Mouse (Mus musculus) midbrain, embryonic 10.5 days (tissue): ENCODE measurements around the gene Il6st. TPM values are rescaled to one million over a fixed set of nuclear protein-coding genes. Genes with fewer than 3 reads are reported as not detected.

Source experiments
- DNase-seq: peaks from one replicate; pipeline ENCODE4 v3.0.0-alpha.2; 2017; ENCODE audit warnings: low spot score
- H3K27ac ChIP-seq: fragments of 300-500 bp; sonication (generic); replicated peaks from 2 replicates; pipeline ENCODE4 v1.5.1; 2016; ENCODE audit warnings: mild to moderate bottlenecking
- H3K27me3 ChIP-seq: fragments of 300-500 bp; sonication (generic); 2 replicates; pipeline ENCODE4 v1.6.1; 2016; ENCODE audit warnings: low read depth, mild to moderate bottlenecking; ENCODE audit not compliant: poor library complexity, severe bottlenecking
- H3K36me3 ChIP-seq: fragments of 300-500 bp; sonication (generic); 2 replicates; pipeline ENCODE4 v1.6.1; 2016; ENCODE audit warnings: mild to moderate bottlenecking, moderate library complexity
- H3K4me1 ChIP-seq: fragments of 300-500 bp; sonication (generic); 2 replicates; pipeline ENCODE4 v1.6.1; 2016
- H3K4me3 ChIP-seq: fragments of 300-500 bp; sonication (generic); 2 replicates; pipeline ENCODE4 v1.5.1; 2016; ENCODE audit warnings: mild to moderate bottlenecking, moderate library complexity
- H3K9me3 ChIP-seq: fragments of 300-500 bp; sonication (generic); replicated peaks from 2 replicates; pipeline ENCODE4 v1.6.1; 2016; ENCODE audit warnings: mild to moderate bottlenecking
- WGBS: fragments of 180-500 bp; shearing (Covaris S2); methylation state at CpG from one replicate; pipeline ENCODE4 v1.1.7; 2016; 5-methylcytosine and 5-hydroxymethylcytosine counted together
- polyA plus RNA-seq: library from polyadenylated mRNA; unstranded; fragments of >200 nt; fragmentation: Nextera tagmentation; extraction: Ambion mirVana; gene quantifications from 2 replicates; pipeline ENCODE4 v1.2.1, GENCODE M21; 2016

The Il6st gene
- polyA plus RNA-seq, 1 experiment from 2014 or later = 21.6 TPM

DNA sequence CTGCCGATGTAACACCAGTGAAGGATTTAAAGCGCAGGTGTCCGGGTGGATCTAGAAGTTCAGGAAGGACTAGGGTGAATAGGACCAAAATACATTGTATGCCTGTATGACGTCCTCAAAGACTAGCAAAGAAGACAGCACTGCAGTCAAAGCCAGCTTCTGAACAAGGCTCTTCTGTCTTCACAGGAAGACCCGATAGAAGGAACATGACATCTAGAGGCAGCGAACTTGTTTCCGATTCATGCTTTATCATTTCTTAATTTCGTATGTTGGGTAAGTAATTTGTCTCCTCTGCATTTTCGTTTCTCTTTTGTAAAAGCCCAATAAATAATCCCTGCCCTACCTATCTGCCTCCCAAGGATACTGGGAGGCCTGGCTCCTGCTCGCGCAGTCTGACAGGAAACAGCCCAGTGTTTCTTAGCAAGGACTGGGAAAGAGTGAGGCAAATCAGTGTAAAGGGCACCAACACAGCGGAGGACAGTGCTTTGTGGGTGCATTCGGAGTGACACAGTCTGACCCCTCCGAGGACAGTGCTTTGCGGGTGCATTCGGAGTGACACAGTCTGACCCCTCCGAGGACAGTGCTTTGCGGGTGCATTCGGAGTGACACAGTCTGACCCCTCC lies 8.6 kb downstream of the Il6st start:
- 93% methylated on average over 19 of the region's 19 CpGs for WGBS
- Histone ChIP-seq H3K9me3 (no peaks in the 10 kb centered on the region), H3K27ac (no peak overlapping the region), H3K27me3 (no peaks in the 10 kb centered on the region), H3K4me1 (no peaks in the 10 kb centered on the region), H3K36me3 (peaks cover 20% of the 10 kb centered on the region), H3K4me3 (no peak overlapping the region)
- DNase-seq = no peak

DNA sequence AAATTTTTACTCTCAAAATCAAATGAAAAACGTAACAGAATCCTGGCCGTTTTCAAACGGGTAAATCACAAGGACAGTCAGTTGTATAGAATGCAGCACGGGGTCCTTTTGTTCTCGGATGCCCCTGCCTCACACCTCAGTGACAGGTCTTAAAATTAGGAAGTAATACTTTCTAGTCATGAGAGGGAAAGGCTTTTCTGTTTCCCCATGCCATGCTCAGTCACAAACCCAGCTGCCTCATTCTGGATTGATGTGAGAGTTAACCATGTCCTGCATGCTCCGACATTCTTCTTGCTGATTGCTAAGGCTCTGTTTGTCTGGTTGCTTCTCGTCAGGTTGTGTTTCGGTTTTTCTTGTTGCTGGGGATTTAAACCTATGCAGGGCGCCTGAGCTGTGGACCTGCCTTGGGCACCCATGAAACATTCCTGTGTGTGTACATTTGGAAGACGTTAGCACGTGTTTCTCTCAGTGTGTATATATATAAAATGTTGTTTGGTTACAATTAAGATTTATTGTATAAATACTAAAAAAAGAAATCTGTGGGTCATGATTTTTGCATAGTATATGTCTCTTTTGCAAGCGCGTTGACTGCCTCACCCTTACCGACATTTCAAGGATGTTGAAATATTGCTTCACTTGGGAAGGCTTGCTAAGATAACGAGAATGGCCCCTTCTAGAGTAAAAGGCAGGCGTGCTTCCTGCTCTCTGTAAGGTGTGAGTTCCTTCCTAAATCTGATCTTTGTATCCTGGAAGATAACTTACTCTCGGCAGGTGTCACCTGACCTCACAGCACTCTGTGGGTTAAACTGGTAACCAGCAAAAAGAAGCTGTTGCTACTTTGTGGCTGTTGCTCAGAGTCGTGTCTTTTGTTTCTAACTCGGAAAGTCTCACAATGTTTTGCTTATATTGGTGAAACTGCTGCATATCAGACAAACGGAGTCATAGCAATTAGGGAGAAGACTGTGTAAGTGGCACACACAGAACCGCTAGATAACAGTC lies 10.2 kb downstream of the Il6st start:
- peaks cover 22% of the 10 kb centered on the region for H3K36me3 ChIP-seq
- WGBS = 87% methylated on average over 21 of the region's 21 CpGs
- no peaks in the 10 kb centered on the region for H3K4me1 ChIP-seq
- no peak for DNase-seq
- H3K27ac ChIP-seq = no peak overlapping the region
- H3K4me3 ChIP-seq = no peak overlapping the region
- H3K27me3 ChIP-seq = no peaks in the 10 kb centered on the region
- no peaks in the 10 kb centered on the region for H3K9me3 ChIP-seq

DNA sequence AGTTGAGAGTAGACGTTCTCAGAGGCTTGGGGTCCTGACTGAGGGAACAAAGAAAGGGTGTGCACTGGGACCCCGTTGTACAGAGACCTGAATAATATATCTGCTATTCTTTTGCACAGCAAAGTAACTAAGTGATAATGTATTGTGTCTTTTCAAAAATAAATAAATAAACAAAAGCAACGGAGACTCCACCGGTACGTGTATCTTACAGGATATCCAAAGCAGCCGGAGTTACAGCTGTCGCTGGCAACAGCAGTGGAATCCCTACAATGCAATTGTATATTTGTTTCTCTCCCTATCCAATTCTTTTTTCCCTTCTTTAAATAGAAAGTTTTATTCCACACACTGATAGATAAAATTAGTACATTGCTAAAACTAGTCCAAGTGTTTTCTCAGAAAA lies 15.2 kb downstream of the Il6st start:
- Histone ChIP-seq H3K36me3 (peaks cover 60% of the 10 kb centered on the region), H3K27ac (no peak overlapping the region), H3K4me1 (no peaks in the 10 kb centered on the region), H3K9me3 (no peaks in the 10 kb centered on the region), H3K4me3 (no peak overlapping the region), H3K27me3 (no peaks in the 10 kb centered on the region)
- 88% methylated on average over 7 of the region's 7 CpGs for WGBS
- no peak for DNase-seq

DNA sequence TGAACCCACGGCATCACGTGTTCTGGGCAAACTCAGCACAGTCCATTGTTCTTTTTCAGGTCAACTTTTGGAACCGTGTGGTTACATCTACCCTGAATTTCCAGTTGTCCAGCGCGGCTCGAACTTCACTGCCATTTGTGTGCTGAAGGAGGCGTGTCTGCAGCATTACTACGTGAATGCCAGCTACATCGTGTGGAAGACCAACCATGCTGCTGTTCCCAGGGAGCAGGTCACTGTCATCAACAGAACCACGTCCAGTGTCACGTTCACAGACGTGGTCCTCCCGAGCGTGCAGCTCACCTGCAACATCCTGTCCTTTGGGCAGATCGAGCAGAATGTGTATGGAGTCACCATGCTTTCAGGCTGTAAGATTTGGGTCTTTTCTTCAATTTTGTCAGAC lies 16.1 kb downstream of the Il6st start:
- peaks cover 69% of the 10 kb centered on the region for H3K36me3 ChIP-seq
- H3K27me3 ChIP-seq = no peaks in the 10 kb centered on the region
- no peak for DNase-seq
- no peak overlapping the region for H3K4me3 ChIP-seq
- H3K9me3 ChIP-seq = no peaks in the 10 kb centered on the region
- no peak overlapping the region for H3K27ac ChIP-seq
- no peaks in the 10 kb centered on the region for H3K4me1 ChIP-seq
- 92% methylated on average over 15 of the region's 15 CpGs for WGBS

DNA sequence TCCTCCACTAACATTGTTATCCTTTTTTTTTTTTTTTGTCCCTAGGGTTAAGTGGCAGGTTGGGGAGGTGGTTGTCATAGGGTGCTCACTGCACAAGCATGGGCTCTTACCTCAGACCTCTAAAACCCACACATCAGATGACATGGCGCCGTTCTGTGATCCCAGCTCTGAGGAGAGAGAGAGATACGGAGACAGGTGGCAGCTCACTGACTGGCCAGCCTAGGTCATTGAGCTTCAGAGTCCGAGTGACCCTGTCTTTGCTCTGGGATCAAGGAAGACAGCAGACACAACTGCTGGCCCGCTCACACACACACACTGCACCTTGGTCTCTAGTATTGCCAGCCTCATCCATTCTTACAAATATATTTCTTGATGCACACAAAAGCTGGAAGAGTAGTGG lies 18.7 kb downstream of the Il6st start:
- WGBS = 89% methylated on average over 5 of the region's 5 CpGs
- no peak for DNase-seq
- Histone ChIP-seq H3K4me3 (no peak overlapping the region), H3K36me3 (peaks cover 75% of the 10 kb centered on the region), H3K27ac (no peak overlapping the region), H3K27me3 (no peaks in the 10 kb centered on the region), H3K4me1 (no peaks in the 10 kb centered on the region), H3K9me3 (no peaks in the 10 kb centered on the region)

DNA sequence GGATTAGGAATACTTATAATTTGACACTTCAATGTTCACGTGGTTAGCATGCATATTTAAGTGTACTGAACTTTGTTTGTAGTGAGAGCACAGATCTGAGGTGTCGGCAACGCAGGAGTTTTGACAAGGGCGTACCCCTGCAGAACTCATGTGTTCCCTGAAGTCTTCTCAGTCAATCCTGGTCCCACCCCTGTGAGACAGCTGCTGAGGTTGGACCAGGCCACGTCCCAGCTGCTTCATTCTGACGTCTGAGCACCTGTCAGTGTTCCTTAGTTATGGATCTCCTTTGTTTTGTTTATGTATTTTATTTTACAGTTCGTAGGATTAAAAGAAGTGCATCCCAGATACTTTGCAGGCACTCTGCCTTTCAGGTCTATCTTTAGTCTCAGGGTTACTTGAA lies 19.1 kb downstream of the Il6st start:
- DNase-seq = no peak
- Histone ChIP-seq H3K9me3 (no peaks in the 10 kb centered on the region), H3K4me1 (no peaks in the 10 kb centered on the region), H3K4me3 (no peak overlapping the region), H3K27ac (no peak overlapping the region), H3K36me3 (peaks cover 74% of the 10 kb centered on the region), H3K27me3 (no peaks in the 10 kb centered on the region)
- WGBS = 90% methylated on average over 7 of the region's 7 CpGs

DNA sequence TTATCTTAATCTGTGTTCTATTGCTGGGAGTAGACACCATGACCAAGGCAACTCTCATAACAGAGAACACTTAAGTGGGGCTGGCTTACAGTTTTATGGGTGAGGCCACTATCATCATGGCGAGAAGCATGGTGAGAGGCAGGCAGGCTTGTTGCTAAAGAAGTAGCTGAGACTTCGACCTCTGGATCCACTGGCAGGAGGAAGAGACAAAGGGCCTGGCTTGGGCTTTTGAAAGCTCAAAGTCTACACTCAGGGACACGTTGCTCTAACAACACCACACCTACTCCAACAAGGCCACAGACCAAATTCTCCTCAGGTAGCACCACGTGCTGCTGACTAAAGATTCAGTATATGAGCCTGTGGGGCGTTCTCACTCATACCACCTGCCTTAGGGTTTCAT lies 22.4 kb downstream of the Il6st start:
- H3K4me3 ChIP-seq = no peak overlapping the region
- peaks cover 84% of the 10 kb centered on the region for H3K36me3 ChIP-seq
- no peak overlapping the region for H3K27ac ChIP-seq
- no peaks in the 10 kb centered on the region for H3K27me3 ChIP-seq
- no peaks in the 10 kb centered on the region for H3K4me1 ChIP-seq
- no peaks in the 10 kb centered on the region for H3K9me3 ChIP-seq
- 96% methylated on average over 5 of the region's 5 CpGs for WGBS
- no peak for DNase-seq

DNA sequence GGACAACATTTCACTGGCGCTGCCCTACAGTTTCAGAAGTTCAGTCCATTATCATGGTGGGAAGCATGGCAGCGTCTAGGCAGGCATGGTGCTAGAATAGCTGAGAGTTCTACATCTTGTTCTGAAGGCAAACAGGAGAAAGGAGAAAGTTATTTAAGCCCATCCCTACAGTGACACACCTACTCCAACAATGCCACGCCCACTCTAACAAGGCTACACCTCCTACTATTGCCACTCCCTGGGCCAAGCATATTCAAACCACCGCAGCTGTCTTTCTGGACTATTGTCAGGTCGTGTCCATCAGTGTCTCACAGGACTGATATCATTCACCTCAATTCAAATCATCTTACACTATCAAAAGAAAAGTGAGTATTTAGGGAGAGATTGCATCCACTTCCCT lies 22.8 kb downstream of the Il6st start:
- H3K4me3 ChIP-seq = no peak overlapping the region
- H3K27ac ChIP-seq = no peak overlapping the region
- H3K9me3 ChIP-seq = no peaks in the 10 kb centered on the region
- no peaks in the 10 kb centered on the region for H3K27me3 ChIP-seq
- no peak for DNase-seq
- 99% methylated on average over 5 of the region's 5 CpGs for WGBS
- H3K36me3 ChIP-seq = peaks cover 84% of the 10 kb centered on the region
- H3K4me1 ChIP-seq = no peaks in the 10 kb centered on the region

DNA sequence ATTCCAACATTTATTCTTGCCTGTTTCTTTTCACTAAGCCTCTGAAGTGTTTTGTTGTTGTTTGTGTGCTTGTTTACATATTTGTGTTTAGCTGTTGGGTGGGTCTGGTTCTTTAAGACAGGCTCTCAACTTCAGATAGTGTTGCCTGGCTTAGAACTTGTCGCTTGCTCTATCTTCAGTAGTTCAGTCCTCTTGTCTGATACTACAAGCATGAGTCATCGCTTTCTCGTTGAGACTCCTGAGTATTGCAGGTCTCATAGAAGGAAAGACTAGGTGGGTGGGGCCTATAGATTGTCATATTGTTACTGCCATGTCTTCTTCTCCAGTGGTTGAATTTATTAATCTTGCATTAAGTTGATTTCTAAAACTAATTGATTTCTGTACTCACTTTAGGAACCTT lies 26.2 kb downstream of the Il6st start:
- Histone ChIP-seq H3K27ac (no peak overlapping the region), H3K27me3 (no peaks in the 10 kb centered on the region), H3K9me3 (no peaks in the 10 kb centered on the region), H3K4me3 (no peak overlapping the region), H3K36me3 (peaks cover 72% of the 10 kb centered on the region), H3K4me1 (no peaks in the 10 kb centered on the region)
- DNase-seq = no peak
- WGBS = 97% methylated on average over 3 of the region's 3 CpGs

DNA sequence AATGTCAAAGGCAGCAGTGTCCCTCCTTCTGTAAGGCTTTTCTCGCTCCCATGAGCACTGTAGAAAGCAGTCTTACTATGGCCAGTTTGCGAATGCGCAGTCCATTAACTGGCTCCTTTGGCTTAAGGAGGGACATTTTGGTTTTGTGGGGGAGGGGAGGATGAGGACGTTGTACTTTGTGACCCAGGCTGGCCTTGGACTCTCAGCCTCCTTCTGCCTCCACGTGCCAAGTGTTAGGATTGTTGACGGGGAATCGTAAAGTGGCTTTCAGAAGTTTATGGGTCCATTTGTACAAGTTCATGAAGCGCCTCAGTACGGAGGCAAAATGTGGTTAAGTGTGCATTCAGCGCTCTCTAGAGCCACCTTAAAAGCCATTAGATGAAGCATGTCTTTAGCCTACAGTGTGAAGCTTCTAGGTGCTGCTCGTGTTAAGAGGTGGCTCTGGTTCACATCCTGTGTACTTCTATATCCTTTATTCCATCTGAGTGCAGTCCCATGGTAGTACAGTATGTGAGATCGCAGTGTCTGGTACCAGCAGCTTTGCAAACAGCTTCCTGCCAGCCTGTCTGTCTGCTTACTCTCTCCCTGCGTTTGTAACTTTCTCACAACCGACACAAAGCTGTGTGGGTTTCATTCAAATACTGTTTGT lies 27.9 kb downstream of the Il6st start:
- Histone ChIP-seq H3K4me1 (no peaks in the 10 kb centered on the region), H3K27ac (no peak overlapping the region; the same call in 1 of the 2 replicates), H3K27me3 (no peaks in the 10 kb centered on the region), H3K9me3 (no peaks in the 10 kb centered on the region), H3K36me3 (peaks cover 70% of the 10 kb centered on the region), H3K4me3 (no peak overlapping the region)
- no peak for DNase-seq
- WGBS = 91% methylated on average over 14 of the region's 14 CpGs

DNA sequence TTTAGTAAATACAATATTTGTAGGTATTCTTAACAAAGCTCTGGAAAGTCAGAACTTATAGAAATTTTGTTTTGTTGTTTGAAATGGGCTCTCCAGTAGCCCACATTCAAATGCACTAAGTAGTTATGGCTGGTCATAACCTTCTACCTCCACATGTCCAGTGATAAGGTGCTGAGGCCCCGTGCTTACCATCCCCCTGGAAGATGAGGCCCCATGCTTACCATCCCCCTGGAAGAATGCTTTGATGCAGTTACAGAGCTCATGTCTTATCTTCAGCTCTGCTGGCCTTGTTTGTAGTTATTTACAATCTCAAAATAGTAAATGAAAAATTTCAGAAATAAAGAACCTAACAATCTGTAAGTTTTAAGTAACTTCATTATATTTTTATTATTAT lies 28.4 kb downstream of the Il6st start:
- peaks cover 70% of the 10 kb centered on the region for H3K36me3 ChIP-seq
- DNase-seq = no peak
- H3K9me3 ChIP-seq = no peaks in the 10 kb centered on the region
- H3K27ac ChIP-seq = no peak overlapping the region
- H3K27me3 ChIP-seq = no peaks in the 10 kb centered on the region
- 81% methylated on average over 1 of the region's 1 CpGs for WGBS
- H3K4me3 ChIP-seq = no peak overlapping the region
- no peaks in the 10 kb centered on the region for H3K4me1 ChIP-seq

DNA sequence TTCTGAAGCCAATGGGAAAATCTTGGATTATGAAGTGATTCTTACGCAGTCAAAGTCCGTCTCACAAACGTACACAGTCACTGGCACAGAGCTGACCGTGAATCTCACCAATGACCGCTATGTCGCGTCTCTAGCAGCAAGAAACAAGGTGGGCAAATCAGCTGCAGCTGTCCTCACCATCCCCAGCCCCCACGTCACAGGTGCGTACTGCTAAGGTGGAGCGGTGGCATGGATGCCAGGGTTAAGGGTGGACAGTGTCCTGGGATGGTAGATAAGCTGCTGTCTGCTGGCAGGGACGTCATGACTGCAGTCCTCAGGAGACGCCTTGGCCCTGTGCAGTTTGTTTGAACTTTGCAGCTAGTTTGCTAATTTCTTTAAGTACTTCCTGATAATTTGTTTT lies 30.7 kb downstream of the Il6st start:
- Histone ChIP-seq H3K27ac (no peak overlapping the region), H3K4me1 (no peaks in the 10 kb centered on the region), H3K36me3 (peaks cover 81% of the 10 kb centered on the region), H3K4me3 (no peak overlapping the region), H3K9me3 (no peaks in the 10 kb centered on the region), H3K27me3 (no peaks in the 10 kb centered on the region)
- WGBS = 93% methylated on average over 12 of the region's 12 CpGs
- DNase-seq = no peak

DNA sequence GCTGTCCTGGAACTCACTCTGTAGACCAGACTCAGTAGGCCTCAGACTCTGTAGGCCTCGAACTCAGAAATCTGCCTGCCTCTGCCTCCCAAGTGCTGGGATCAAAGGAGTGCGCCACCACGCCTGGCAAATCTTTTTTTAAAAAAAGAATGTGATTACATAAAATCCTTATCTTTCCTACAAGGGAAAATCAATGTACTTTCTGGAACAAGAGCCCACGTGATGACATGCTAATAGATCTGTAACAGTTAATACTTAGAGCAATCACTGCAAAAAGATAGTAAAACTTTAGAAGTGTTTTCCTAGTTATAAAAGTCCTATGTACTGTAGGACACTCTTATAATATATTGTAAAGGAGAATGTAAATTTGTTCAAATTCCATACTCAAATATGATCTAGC lies 36.2 kb downstream of the Il6st start:
- Histone ChIP-seq H3K4me1 (no peaks in the 10 kb centered on the region), H3K4me3 (no peak overlapping the region), H3K27ac (no peak overlapping the region), H3K36me3 (peaks cover 92% of the 10 kb centered on the region), H3K27me3 (no peaks in the 10 kb centered on the region), H3K9me3 (no peaks in the 10 kb centered on the region)
- WGBS = 96% methylated on average over 4 of the region's 4 CpGs
- DNase-seq = no peak
